Mouse (Mus musculus) liver, adult 10 weeks (tissue): ENCODE data around the gene Higd2a. TPM values are rescaled to one million over a fixed set of nuclear protein-coding genes. Genes with fewer than 3 reads are reported as not detected.

Experiments
- polyA plus RNA-seq: library from polyadenylated mRNA; stranded (reverse); fragments of 350-450 nt; fragmentation: Illumina TruSeq; extraction: RNeasy Lipid Tissue Mini Kit (QIAGEN cat#74804); gene quantifications from one replicate; pipeline ENCODE4 v1.2.3, GENCODE M21; 2014; ENCODE audit warnings: low read depth, low replicate concordance

The Higd2a gene
- 29.7 TPM for polyA plus RNA-seq

DNA sequence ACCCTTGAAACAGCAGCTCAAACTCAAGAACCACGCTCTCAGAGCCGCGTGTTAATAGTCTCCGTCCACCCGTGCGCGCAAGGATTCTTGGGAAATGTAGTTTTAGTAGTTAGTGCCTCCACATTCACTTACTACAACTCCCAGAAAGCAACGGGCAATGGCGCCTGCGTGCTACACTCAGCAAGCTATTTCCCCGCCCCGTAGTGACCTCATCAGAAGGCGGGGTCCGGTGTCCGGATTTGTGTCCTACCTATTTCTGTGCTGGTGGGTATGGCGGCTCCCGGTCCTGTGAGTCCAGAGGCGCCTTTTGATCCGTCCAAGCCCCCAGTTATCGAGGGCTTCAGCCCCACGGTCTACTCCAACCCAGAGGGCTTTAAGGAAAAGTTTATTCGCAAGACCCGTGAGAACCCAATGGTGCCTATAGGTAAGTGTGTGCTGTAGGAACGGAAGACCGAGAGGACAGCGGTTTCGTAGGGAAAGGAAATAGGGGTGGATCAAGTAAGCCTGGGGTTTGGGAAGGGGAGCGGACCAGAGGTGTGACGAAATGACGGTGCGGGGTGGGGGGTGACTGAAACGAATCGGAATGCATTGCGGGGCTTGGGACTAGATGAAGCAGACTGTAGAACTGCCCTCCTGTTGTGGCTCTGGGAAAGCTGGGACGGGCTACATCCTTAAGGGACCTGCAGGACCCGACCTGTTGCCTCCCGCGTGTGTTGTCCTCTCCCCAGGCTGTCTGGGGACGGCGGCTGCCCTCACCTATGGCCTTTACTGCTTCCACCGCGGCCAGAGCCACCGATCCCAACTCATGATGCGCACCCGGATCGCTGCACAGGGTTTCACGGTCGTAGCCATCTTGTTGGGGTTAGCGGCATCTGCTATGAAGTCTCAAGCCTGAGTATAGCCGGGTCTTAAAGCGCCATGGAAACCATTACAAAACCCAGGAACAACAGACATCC is at the start of gene Higd2a, which contains the start of gene Nop16:
Higd2a (plus strand) TSS at position 212 of the 956 bp plus-strand sequence.
Nop16 (minus strand) TSS at position 95 of the 956 bp plus-strand sequence.

DNA sequence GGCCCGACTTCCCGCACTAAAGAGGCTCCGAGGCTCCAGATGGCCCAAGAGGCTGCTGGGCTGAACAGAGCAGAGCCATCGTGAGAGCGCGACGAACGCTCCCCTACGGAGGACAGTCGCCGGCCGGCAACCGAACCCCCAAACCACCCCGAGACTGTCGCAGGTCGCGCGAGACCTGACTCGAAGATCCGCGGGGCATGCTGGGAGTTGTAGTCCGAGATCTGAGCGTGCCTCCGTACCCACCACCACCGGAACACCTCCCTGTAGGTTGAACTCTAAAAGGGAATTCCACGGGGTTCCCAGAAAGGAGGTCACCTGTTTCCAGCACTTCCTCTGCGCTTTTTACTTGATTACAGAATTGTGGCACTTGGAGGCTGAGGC is 24.8 kb upstream of the Higd2a start, which contains the start of gene 4833439L19Rik:
4833439L19Rik (minus strand) TSS at position 235 of the 381 bp plus-strand sequence.

DNA sequence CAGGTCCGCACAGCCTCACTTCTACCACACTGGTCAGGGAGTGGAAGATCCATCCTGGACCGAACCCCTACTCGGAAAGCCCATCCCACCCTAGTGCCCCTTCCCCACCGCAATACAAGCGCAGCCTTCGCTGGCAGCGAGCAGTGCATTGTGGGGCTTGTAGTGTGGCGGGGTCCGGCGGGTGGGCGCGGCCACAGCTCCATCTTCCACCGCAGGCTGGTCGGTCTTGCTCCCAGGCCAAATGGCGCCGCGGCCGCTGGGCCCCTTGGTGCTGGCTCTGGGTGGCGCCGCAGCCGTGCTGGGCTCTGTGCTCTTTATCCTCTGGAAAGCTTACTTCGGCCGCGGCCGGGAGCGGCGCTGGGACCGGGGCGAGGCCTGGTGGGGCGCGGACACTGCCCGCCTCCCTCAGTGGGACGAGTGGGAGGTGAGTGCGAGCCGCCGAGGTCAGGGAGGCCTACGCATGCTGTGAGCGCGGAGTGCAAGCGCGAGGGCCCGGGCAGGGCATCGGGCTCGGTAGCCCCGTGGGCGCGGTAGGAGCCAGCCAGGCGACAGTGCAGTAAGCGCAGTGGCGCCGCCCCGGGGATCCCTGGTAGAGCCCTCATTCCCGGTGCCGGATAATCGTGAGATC is 15.0 kb upstream of the Higd2a start, which contains the start of gene Arl10:
Arl10 (plus strand) TSS at position 162 of the 628 bp plus-strand sequence.

DNA sequence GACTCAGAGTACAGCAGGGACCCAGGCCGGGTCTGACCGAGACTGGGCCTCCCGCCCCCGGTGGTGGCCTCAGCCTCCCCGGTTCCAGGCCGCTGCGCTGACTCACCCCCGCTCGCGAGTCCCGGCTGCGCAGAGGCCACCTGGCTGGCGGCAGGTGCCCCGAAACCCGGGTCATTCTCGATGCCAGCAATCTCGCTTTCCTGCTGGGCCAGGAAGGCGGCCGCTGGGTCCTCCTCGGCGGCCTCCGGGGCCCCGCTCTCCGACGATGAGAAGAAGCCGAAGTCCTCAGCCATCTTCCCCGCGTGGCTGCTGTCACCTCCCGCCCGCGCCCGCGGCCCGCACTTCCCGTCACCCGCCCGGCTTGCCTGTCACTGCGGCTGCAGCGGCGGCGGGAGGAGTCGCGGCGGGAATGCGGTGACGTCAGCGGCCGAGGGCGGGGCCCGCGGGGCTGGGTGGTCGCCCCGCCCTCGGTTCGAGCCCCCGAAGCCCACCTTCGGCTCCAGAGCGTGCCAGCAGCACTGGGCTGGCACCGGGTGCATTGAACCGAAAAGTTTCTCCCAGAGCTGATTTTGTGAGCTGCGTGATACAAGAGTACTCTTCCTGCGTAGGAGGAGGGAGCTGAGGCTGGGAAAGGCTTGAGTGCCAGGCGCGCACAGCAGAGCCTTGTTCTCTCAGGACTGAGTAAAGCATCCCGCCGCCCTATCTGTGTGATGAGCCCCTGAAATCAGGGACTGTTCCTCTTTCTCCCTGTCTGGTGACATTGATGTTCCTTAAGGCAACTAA is 21.2 kb downstream of the Higd2a start, which contains the start of gene Cltb:
Cltb (minus strand) TSS at position 373 of the 783 bp plus-strand sequence.

DNA sequence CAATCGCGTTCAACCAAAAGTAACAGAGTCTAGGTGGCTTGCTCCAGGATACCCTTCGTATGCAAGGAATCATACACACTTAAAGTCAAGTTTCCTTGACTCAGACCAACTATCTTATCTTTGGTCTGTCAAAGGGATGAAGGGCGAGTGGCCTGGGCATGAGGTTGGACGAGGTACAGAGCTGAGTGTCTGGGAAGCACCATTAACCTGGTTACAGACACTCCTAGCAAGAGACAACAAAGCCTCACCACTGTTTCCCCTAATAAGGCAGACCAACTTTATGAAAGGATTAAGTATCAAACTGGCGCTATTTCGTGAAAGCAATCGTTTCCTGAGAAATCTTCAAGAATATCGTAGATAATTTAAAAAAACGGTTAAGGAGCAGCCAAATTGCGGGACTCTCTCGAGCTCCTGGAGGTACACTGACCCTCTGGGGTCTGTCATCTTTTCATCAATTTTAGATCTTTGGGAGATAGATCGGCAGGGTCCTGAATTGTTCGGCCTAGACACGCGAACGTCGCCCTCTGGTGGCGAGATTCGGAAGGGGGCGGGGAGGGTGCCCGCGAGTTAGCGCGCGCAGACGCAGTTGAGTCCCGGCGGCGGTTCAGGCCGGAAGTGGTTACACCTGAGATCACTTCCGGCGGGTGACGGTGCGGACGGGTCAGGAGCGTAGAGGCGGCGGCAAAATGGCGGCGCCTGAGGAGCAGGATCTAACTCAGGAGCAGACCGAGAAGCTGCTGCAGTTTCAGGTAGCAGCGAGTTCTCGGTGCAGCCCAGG is 31.3 kb downstream of the Higd2a start, which contains the start of gene Faf2:
Faf2 (plus strand) TSS at position 630 of the 778 bp plus-strand sequence.

Other genes with a start within 250 kb of the Higd2a start
- 0.45 TPM for gene Cplx2, start 218.9 kb upstream of the Higd2a start, polyA plus RNA-seq
- 7.0 TPM for gene Thoc3, start 121.4 kb upstream of the Higd2a start, polyA plus RNA-seq
- 7.5 TPM for gene Simc1, start 86.4 kb upstream of the Higd2a start, polyA plus RNA-seq
- gene 4833439L19Rik, start 24.8 kb upstream of the Higd2a start, polyA plus RNA-seq, result 50.6 TPM
- gene Arl10, start 15.2 kb upstream of the Higd2a start, polyA plus RNA-seq, result 1.2 TPM
- gene Nop16, start 117 bp upstream of the Higd2a start, polyA plus RNA-seq, result 13.0 TPM
- 8.8 TPM for gene Cltb, start 21.1 kb downstream of the Higd2a start, polyA plus RNA-seq
- 35.5 TPM for gene Faf2, start 31.6 kb downstream of the Higd2a start, polyA plus RNA-seq
- 12.2 TPM for gene Rnf44, start 103.7 kb downstream of the Higd2a start, polyA plus RNA-seq
- gene Cdhr2, start 111.3 kb downstream of the Higd2a start, polyA plus RNA-seq, result not detected
- not detected for gene Gprin1, start 159.7 kb downstream of the Higd2a start, polyA plus RNA-seq
- not detected for gene Sncb, start 176.4 kb downstream of the Higd2a start, polyA plus RNA-seq
- gene Eif4e1b, start 193.8 kb downstream of the Higd2a start, polyA plus RNA-seq, result not detected
- gene Tspan17, start 199.2 kb downstream of the Higd2a start, polyA plus RNA-seq, result not detected